In genomic region chr3:122293223-122293953, GRCm38 (mm10) we compare ENCODE assay signal across 8 mouse cellular contexts. TPM values are rescaled to one million over a fixed set of nuclear protein-coding genes. Genes with fewer than 3 reads are reported as not detected.
DNase-seq lines count a peak whose midpoint lies in the region; ATAC-seq and TF ChIP-seq lines count a peak whose summit lies in the region.

No protein-coding gene starts in this region.

- TF ChIP-seq CTCF in liver, adult 2 months (IDR thresholded peaks at IDR 0.05; ENCODE audit: low read depth, low read length), result no peak

- TF ChIP-seq POLR2A in liver, adult 2 months (IDR thresholded peaks at IDR 0.05; ENCODE audit: extremely low read depth, insufficient read depth, low read length), result peak; percentile 33; the same call in 1 of the 2 replicates

- WGBS in hindbrain, embryonic 11.5 days, result under 1% methylated on average over 83 of the region's 105 CpGs
- under 1% methylated on average over 103 of the region's 105 CpGs for WGBS in liver, adult 2 months

- H3K4me2 ChIP-seq in hindbrain, embryonic 11.5 days (replicated peaks; ENCODE audit: low read depth, low read length), result peak overlapping the region; percentile 63

- H3K79me2 ChIP-seq in liver, adult 2 months (ENCODE audit: control insufficient read depth, insufficient read depth, low read length), result no peaks in the 10 kb centered on the region

- peak; percentile 66 for DNase-seq in right cerebral cortex, postnatal 14 days
- no peak for DNase-seq in right cerebral cortex, postnatal 25 days
- peak; percentile 95 for DNase-seq in adrenal gland, adult 2 months
- DNase-seq in hindbrain, embryonic 11.5 days (ENCODE audit: low spot score), result peak; percentile 83
- peak; percentile 48 for DNase-seq in liver, adult 2 months (ENCODE audit: extremely low read depth, low read depth, low spot score)
- peak; percentile 69 for DNase-seq in naive thymus-derived CD4-positive, alpha-beta T cell, adult 2 months (ENCODE audit: low read depth)
- no peak for DNase-seq in layer of hippocampus, adult 11-12 months (ENCODE audit: low spot score)

- ATAC-seq in erythroblast, adult 5-6 weeks (replicated peaks; ENCODE audit: low FRiP score, poor library complexity, severe bottlenecking), result peak; percentile 82
- ATAC-seq in hindbrain, embryonic 11.5 days (ENCODE audit: low FRiP score), result peak; percentile 71

- peak overlapping the region; percentile 96 for H3K9ac ChIP-seq in hindbrain, embryonic 11.5 days (ENCODE audit: low read depth, low read length)
- H3K9ac ChIP-seq in liver, adult 2 months (ENCODE audit: low read depth, low read length), result peak overlapping the region; percentile 91

- H3K4me3 ChIP-seq in hindbrain, embryonic 11.5 days (ENCODE audit: low read depth, low read length), result peak overlapping the region; percentile 81
- peak overlapping the region; percentile 82 for H3K4me3 ChIP-seq in liver, adult 2 months (ENCODE audit: insufficient read depth, low read depth, low read length)

- H3K9me3 ChIP-seq in hindbrain, embryonic 11.5 days (ENCODE audit: control insufficient read depth, low read length), result no peaks in the 10 kb centered on the region

- no peaks in the 10 kb centered on the region for H3K4me1 ChIP-seq in hindbrain, embryonic 11.5 days (replicated peaks; ENCODE audit: control insufficient read depth, insufficient read depth, low read length)
- peaks cover 10% of the 10 kb centered on the region for H3K4me1 ChIP-seq in liver, adult 2 months (ENCODE audit: control insufficient read depth, insufficient read depth, low read length)

- peak overlapping the region; percentile 99 for H3K27ac ChIP-seq in hindbrain, embryonic 11.5 days (ENCODE audit: low read depth, low read length)
- H3K27ac ChIP-seq in liver, adult 2 months (replicated peaks; ENCODE audit: insufficient read depth, low read depth, low read length), result peak overlapping the region; percentile 82

- H3K36me3 ChIP-seq in hindbrain, embryonic 11.5 days (ENCODE audit: control insufficient read depth, insufficient read depth, low read length), result no peaks in the 10 kb centered on the region
- no peaks in the 10 kb centered on the region for H3K36me3 ChIP-seq in liver, adult 2 months (ENCODE audit: control insufficient read depth, insufficient read depth, low read length)

- H3K27me3 ChIP-seq in hindbrain, embryonic 11.5 days (ENCODE audit: control insufficient read depth, insufficient read depth, low read length), result no peaks in the 10 kb centered on the region
- no peaks in the 10 kb centered on the region for H3K27me3 ChIP-seq in liver, adult 2 months (ENCODE audit: control insufficient read depth, insufficient read depth, low read length)

RNA-seq across cellular contexts. Expression of gene Bcar3, which starts 0.5 kb away (rescaled TPM):
- 10 to 100 TPM; 51.6 to 63.5 TPM for total RNA-seq in adrenal gland, adult 2 months (2021)
- 108 and 128 TPM in 2 replicates for polyA plus RNA-seq in adrenal gland, adult 2 months (2012; rRNA removed)
- total RNA-seq in erythroblast, adult 5-6 weeks (2015; ENCODE audit: low replicate concordance), result 1.3 TPM in 1 of 2 replicates, not detected in the other
- 0.34 and 0.70 TPM in 2 replicates for total RNA-seq in erythroblast, adult 5-6 weeks (2017; ENCODE audit: low replicate concordance)
- 6.7 and 8.4 TPM in 2 replicates for polyA plus RNA-seq in hindbrain, embryonic 11.5 days (2014; fragmentation: Nextera tagmentation; extraction: Ambion mirVana)
- total RNA-seq in liver, adult 2 months (2014; rRNA removed), result 44.4 and 69.3 TPM in 2 replicates
- polyA plus RNA-seq in liver, adult 2 months (2012; rRNA removed), result 45.5 and 67.3 TPM in 2 replicates

RNA-seq across cellular contexts. Expression of gene Dnttip2, which starts 19.2 kb away (rescaled TPM):
- total RNA-seq in adrenal gland, adult 2 months (2021), result 10 to 100 TPM; 35.4 to 63.5 TPM
- polyA plus RNA-seq in adrenal gland, adult 2 months (2012; rRNA removed), result 1.2 and 2.1 TPM in 2 replicates
- 32.8 and 70.5 TPM in 2 replicates for total RNA-seq in erythroblast, adult 5-6 weeks (2015; ENCODE audit: low replicate concordance)
- 19.3 and 34.0 TPM in 2 replicates for total RNA-seq in erythroblast, adult 5-6 weeks (2017; ENCODE audit: low replicate concordance)
- 85.0 and 92.5 TPM in 2 replicates for polyA plus RNA-seq in hindbrain, embryonic 11.5 days (2014; fragmentation: Nextera tagmentation; extraction: Ambion mirVana)
- 14.5 and 17.7 TPM in 2 replicates for total RNA-seq in liver, adult 2 months (2014; rRNA removed)
- 3.6 and 4.0 TPM in 2 replicates for polyA plus RNA-seq in liver, adult 2 months (2012; rRNA removed)

RNA-seq across cellular contexts. Expression of gene Gclm, which starts 48.0 kb away (rescaled TPM):
- total RNA-seq in adrenal gland, adult 2 months (2021), result 10 to 100 TPM; 82.8 to 97.9 TPM
- 161 and 269 TPM in 2 replicates for polyA plus RNA-seq in adrenal gland, adult 2 months (2012; rRNA removed)
- total RNA-seq in erythroblast, adult 5-6 weeks (2015; ENCODE audit: low replicate concordance), result 276 and 381 TPM in 2 replicates
- total RNA-seq in erythroblast, adult 5-6 weeks (2017; ENCODE audit: low replicate concordance), result 373 and 560 TPM in 2 replicates
- 52.3 and 53.6 TPM in 2 replicates for polyA plus RNA-seq in hindbrain, embryonic 11.5 days (2014; fragmentation: Nextera tagmentation; extraction: Ambion mirVana)
- 57.6 and 116 TPM in 2 replicates for total RNA-seq in liver, adult 2 months (2014; rRNA removed)
- 236 and 311 TPM in 2 replicates for polyA plus RNA-seq in liver, adult 2 months (2012; rRNA removed)

Comparison
In these comparisons a context has a peak if more than half of its experiments do, and no peak if none do; other contexts are left out.
1. DNase-seq: peak in right cerebral cortex, postnatal 14 days (single experiment), adrenal gland, adult 2 months (single experiment), hindbrain, embryonic 11.5 days (single experiment), liver, adult 2 months (single experiment) and naive thymus-derived CD4-positive, alpha-beta T cell, adult 2 months (single experiment); none in right cerebral cortex, postnatal 25 days (single experiment) and layer of hippocampus, adult 11-12 months (single experiment).
2. RNA of gene Bcar3, which starts 0.5 kb away (total RNA-seq): 51.6 to 63.5 TPM in adrenal gland, adult 2 months and 44.4 to 69.3 TPM in liver, adult 2 months; 0.34 to 1.3 TPM in erythroblast, adult 5-6 weeks; every median in the first group is over 10 times any median in the second.